Mouse (Mus musculus): ENCODE measurements at regions not wholly inside any gene's neighbourhood (a gene's known extent, or its start where the extent isn't known, plus 50 kb on each side); places are given as distances from the start of the nearest gene placed in this dataset.

DNA sequence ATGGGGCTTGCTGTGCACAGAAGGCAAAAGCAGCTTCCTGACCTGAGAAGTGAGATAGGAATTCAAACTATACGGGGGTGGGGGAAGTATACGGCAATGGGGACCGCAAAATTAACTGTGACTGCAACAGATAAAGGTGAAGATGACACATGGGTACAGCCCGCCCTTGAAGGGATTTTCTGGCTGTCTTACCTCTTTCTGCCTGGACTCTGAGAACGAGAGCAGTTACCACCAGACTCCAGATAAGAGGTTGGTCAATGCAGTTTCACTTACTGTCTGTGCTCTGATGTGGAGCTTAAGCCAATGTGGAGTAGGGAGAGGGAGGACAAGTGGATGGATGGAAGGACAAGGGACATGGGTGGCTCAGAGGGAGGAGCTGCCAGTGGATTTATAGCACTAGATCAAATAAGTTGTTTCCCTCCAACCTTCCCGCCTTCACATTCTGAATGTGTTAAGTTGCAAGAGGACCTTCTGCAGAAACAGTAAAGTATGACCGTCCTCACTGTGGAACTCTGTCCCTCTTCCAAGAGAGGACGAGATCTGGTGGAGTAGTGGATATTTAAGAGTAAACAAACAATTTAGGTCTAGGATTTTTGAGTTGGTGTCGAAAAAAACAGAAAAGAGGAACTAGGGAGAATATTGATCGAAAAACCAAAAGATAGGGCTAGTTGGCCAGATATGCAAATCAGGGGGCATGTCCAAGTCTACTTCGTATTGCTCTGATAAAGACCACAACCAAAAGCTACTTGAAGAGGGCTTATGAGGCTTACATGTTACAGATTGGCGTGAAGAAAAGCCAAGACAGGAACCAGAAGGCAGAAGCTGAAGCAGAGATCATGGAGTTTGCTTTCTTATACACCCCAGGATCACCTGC, 73.3 kb downstream of the Pctp start:
- TF ChIP-seq POLR2A (IDR thresholded peaks at IDR 0.05; ENCODE audit: insufficient read depth, low read depth, low read length) (no peak), CTCF (IDR thresholded peaks at IDR 0.05; ENCODE audit: insufficient read depth, low read depth, low read length) (no peak)

All from olfactory bulb, adult 2 months (tissue).